Mouse (Mus musculus): ENCODE data around the gene Rbfox1.

DNA sequence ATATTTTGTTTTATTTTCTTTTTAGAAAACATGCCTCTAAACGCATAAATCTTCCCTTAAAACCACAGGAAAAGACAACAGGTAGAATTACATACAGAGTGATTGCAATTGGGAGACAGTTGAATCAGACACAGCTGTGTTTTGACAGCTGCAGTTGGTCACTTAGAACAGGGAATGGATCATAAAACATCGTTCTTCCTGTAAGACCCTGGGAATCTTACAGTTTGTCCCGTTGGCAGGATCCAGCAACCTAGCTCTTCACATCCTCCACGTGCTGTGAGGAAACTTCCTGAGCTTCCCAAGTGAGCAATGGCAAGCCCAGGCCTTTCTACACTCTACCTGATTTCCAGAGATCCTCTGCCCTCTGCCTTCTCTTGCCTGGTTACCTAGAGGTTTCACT lies 959.5 kb downstream of the Rbfox1 start:
- TF ChIP-seq CTCF (IDR thresholded peaks at IDR 0.05; ENCODE audit: insufficient read depth, low read depth, low read length) (no peak), POLR2A (IDR thresholded peaks at IDR 0.05; ENCODE audit: insufficient read depth, low read depth, low read length) (no peak)

Data from olfactory bulb, adult 2 months (tissue).